In the genomic region with DNA sequence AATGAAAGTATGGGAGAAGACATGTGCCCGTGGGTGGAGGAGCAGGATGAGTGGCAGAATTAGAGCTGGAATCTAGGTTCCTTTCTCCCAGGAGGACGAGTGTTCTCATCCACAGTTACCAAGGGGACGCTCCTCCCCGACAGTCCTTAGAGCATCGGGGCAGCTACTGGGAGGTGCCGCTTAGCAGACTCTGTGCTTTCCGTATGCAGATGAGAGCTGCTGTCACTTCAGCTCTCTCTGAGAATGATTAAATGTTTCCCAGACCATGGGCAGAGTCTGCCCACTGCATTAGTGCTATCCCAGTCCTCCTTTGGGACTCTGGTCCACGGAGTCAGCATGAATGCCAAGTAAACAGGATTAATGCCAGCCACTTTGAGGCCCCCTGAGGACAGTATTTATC, we compare ENCODE assay signal across 15 mouse cellular contexts.
DNase-seq lines count a peak whose midpoint lies in the region; ATAC-seq and TF ChIP-seq lines count a peak whose summit lies in the region.
"Had no signal": no experiment of that assay in that cellular context is flagged by ENCODE, and none has a peak within 500 bp of the region (broad histone marks: within the 10 kb centered on the region; RNA-seq: fewer than 3 reads in every experiment).

No protein-coding gene starts in this region.

- ATAC-seq in hindbrain, embryonic 12.5 days (ENCODE audit: low FRiP score), result peak; percentile 84
- no peak for ATAC-seq in midbrain, postnatal 0 days (ENCODE audit: low FRiP score)
- no peak for ATAC-seq in forebrain, embryonic 11.5 days (replicated peaks; ENCODE audit: low FRiP score)

- intact Hi-C loops in left cerebral cortex, postnatal 36 days (cut with DNase I), result no loop called here

- peaks cover 21% of the 10 kb centered on the region for H3K4me1 ChIP-seq in hindbrain, embryonic 12.5 days
- H3K4me1 ChIP-seq in midbrain, postnatal 0 days (ENCODE audit: insufficient read depth, low read length), result no peaks in the 10 kb centered on the region
- H3K4me1 ChIP-seq in embryonic facial prominence, embryonic 10.5 days, result peaks cover 21% of the 10 kb centered on the region
- H3K4me1 ChIP-seq in forebrain, embryonic 11.5 days (replicated peaks; ENCODE audit: control insufficient read depth, insufficient read depth, low read length), result no peaks in the 10 kb centered on the region

- H3K4me2 ChIP-seq in hindbrain, embryonic 12.5 days (replicated peaks), result no peak overlapping the region
- H3K4me2 ChIP-seq in midbrain, postnatal 0 days (ENCODE audit: low read depth, low read length, poor library complexity, severe bottlenecking), result no peak overlapping the region
- H3K4me2 ChIP-seq in forebrain, embryonic 11.5 days (ENCODE audit: low read depth, low read length, severe bottlenecking), result no peak overlapping the region
- H3K4me2 ChIP-seq: limb, embryonic 12.5 days had no signal

- no peaks in the 10 kb centered on the region for H3K9me3 ChIP-seq in hindbrain, embryonic 12.5 days (replicated peaks)
- no peaks in the 10 kb centered on the region for H3K9me3 ChIP-seq in midbrain, postnatal 0 days (ENCODE audit: low read length)
- peaks cover 5% of the 10 kb centered on the region; the same call in 1 of the 2 replicates for H3K9me3 ChIP-seq in embryonic facial prominence, embryonic 10.5 days
- H3K9me3 ChIP-seq in forebrain, embryonic 11.5 days (ENCODE audit: control insufficient read depth, low read length), result no peaks in the 10 kb centered on the region; the same call in 1 of the 2 replicates

- H3K27me3 ChIP-seq in hindbrain, embryonic 12.5 days, result no peaks in the 10 kb centered on the region
- peaks cover 3% of the 10 kb centered on the region; the same call in 1 of the 2 replicates for H3K27me3 ChIP-seq in midbrain, postnatal 0 days (ENCODE audit: insufficient read depth, low read length)
- H3K27me3 ChIP-seq in embryonic facial prominence, embryonic 10.5 days (replicated peaks; ENCODE audit: low read depth, poor library complexity, severe bottlenecking), result peaks cover 10% of the 10 kb centered on the region; the same call in 1 of the 2 replicates
- H3K27me3 ChIP-seq in forebrain, embryonic 11.5 days (ENCODE audit: control insufficient read depth, insufficient read depth, low read length), result no peaks in the 10 kb centered on the region; the same call in 1 of the 2 replicates
- H3K27me3 ChIP-seq: limb, embryonic 12.5 days had no signal

- peak overlapping the region; percentile 41; the same call in 1 of the 2 replicates for H3K27ac ChIP-seq in hindbrain, embryonic 12.5 days
- no peak overlapping the region for H3K27ac ChIP-seq in midbrain, postnatal 0 days (ENCODE audit: low read depth, low read length)
- no peak overlapping the region for H3K27ac ChIP-seq in embryonic facial prominence, embryonic 10.5 days (replicated peaks)
- H3K27ac ChIP-seq in forebrain, embryonic 11.5 days (ENCODE audit: low read depth, low read length), result no peak overlapping the region
- H3K27ac ChIP-seq: heart, adult 2 months; limb, embryonic 12.5 days had no signal

- H3K9ac ChIP-seq in hindbrain, embryonic 12.5 days, result no peak overlapping the region
- 0 out of 2 replicates have a peak overlapping the region, but pooled peaks have one; percentile 19 for H3K9ac ChIP-seq in midbrain, postnatal 0 days (replicated peaks; ENCODE audit: low read length, poor library complexity, severe bottlenecking)
- no peak overlapping the region for H3K9ac ChIP-seq in forebrain, embryonic 11.5 days (ENCODE audit: low read length)
- H3K9ac ChIP-seq: limb, embryonic 12.5 days had no signal

- H3K4me3 ChIP-seq in hindbrain, embryonic 12.5 days, result no peak overlapping the region
- no peak overlapping the region for H3K4me3 ChIP-seq in midbrain, postnatal 0 days (ENCODE audit: low read depth, low read length)
- H3K4me3 ChIP-seq in embryonic facial prominence, embryonic 10.5 days, result no peak overlapping the region
- H3K4me3 ChIP-seq in forebrain, embryonic 11.5 days (ENCODE audit: low read depth, low read length), result no peak overlapping the region
- H3K4me3 ChIP-seq: heart, adult 2 months; limb, embryonic 12.5 days had no signal

- TF ChIP-seq CTCF in midbrain, postnatal 0 days (IDR thresholded peaks at IDR 0.05), result no peak

- DNase-seq in left cerebral cortex, adult 11 months (ENCODE audit: low spot score), result peak; percentile 8
- DNase-seq in left cerebral cortex, postnatal 36 days (ENCODE audit: low spot score in 2 of 2), result no peak
- peak; percentile 55 for DNase-seq in R1 (ENCODE audit: low read depth, low spot score)
- DNase-seq in midbrain, postnatal 0 days (ENCODE audit: low spot score), result peak; percentile 45
- DNase-seq in embryonic facial prominence, embryonic 10.5 days (ENCODE audit: low spot score), result no peak
- DNase-seq in forebrain, embryonic 11.5 days (ENCODE audit: low spot score), result no peak
- DNase-seq: adrenal gland, postnatal 36 days; cerebellum, adult 11-12 months; heart, adult 2 months; heart, postnatal 4 days; kidney, adult 8-10 months; lung, adult 18-20 months; thymus, postnatal 14 days had no signal

- WGBS in hindbrain, embryonic 12.5 days, result 19% methylated on average over 8 of the region's 8 CpGs
- WGBS in midbrain, postnatal 0 days, result 14% methylated on average over 8 of the region's 8 CpGs
- 41% methylated on average over 8 of the region's 8 CpGs for WGBS in embryonic facial prominence, embryonic 10.5 days
- 47% methylated on average over 8 of the region's 8 CpGs for WGBS in forebrain, embryonic 11.5 days

- no peaks in the 10 kb centered on the region for H3K36me3 ChIP-seq in hindbrain, embryonic 12.5 days
- no peaks in the 10 kb centered on the region for H3K36me3 ChIP-seq in midbrain, postnatal 0 days (ENCODE audit: insufficient read depth, low read length)
- H3K36me3 ChIP-seq in embryonic facial prominence, embryonic 10.5 days (replicated peaks), result no peaks in the 10 kb centered on the region
- no peaks in the 10 kb centered on the region for H3K36me3 ChIP-seq in forebrain, embryonic 11.5 days (ENCODE audit: control insufficient read depth, insufficient read depth, low read length)
- H3K36me3 ChIP-seq: limb, embryonic 12.5 days had no signal

Comparison
In these comparisons a context has a peak if more than half of its experiments do, and no peak if none do; other contexts are left out.
1. DNase-seq: peak in left cerebral cortex, adult 11 months (single experiment), R1 (single experiment) and midbrain, postnatal 0 days (single experiment); none in left cerebral cortex, postnatal 36 days (0 of 2), embryonic facial prominence, embryonic 10.5 days (single experiment) and forebrain, embryonic 11.5 days (single experiment).